Mouse (Mus musculus) layer of hippocampus, postnatal 10 days (tissue): ENCODE measurements around the gene Trim17. TPM values are rescaled to one million over a fixed set of nuclear protein-coding genes. Genes with fewer than 3 reads are reported as not detected.
A peak's percentile ranks its signal among the peaks of the same experiment; 100 is the strongest.

Source experiments
- DNase-seq, 2 experiments: peaks; one replicate each; pipeline ENCODE4 v3.0.0; 2021; ENCODE audit warnings: low spot score in 2 of 2
- total RNA-seq, 2 experiments: library from RNA; stranded (reverse); gene quantifications; 2 replicates each; pipeline ENCODE4 v1.2.3; 2021

Gene Trim17
- total RNA-seq, 2 experiments from 2014 or later: 2.9 to 3.7 TPM

GRCm38 (mm10) chr11:58968551-58968950 is 14.1 kb downstream of the Trim17 start:
- DNase-seq: no peak

GRCm38 (mm10) chr11:58969027-58969426 is 14.5 kb downstream of the Trim17 start:
- DNase-seq: no peak

GRCm38 (mm10) chr11:58969659-58970058 is 15.2 kb downstream of the Trim17 start:
- DNase-seq: no peak

GRCm38 (mm10) chr11:58970831-58971530 is 16.5 kb downstream of the Trim17 start:
- no peak for DNase-seq

- no peak for DNase-seq
Measured at GRCm38 (mm10) chr11:58971796-58972195, 17.3 kb downstream of the Trim17 start.

- DNase-seq: no peak
Measured at GRCm38 (mm10) chr11:58974414-58974813, 19.9 kb downstream of the Trim17 start.

GRCm38 (mm10) chr11:58977150-58977549 is 22.7 kb downstream of the Trim17 start:
- DNase-seq: no peak

- no peak for DNase-seq
Measured at GRCm38 (mm10) chr11:58977607-58978026, 23.1 kb downstream of the Trim17 start.

GRCm38 (mm10) chr11:58978027-58978705 is 23.7 kb downstream of the Trim17 start, which contains the start of gene Trim11:
Gene Trim11 (plus strand): TSS chr11:58978093.
- peak; percentile 66 to 71 for DNase-seq

GRCm38 (mm10) chr11:58978706-58979030 is 24.2 kb downstream of the Trim17 start:
- DNase-seq: no peak

GRCm38 (mm10) chr11:58979183-58979582 is 24.7 kb downstream of the Trim17 start:
- DNase-seq: no peak

- no peak for DNase-seq
Measured at GRCm38 (mm10) chr11:58979661-58980060, 25.2 kb downstream of the Trim17 start.

- DNase-seq: no peak
Measured at GRCm38 (mm10) chr11:58980381-58980990, 26.0 kb downstream of the Trim17 start.

- peak; percentile 74 to 82 for DNase-seq
Measured at GRCm38 (mm10) chr11:58981541-58982447, 27.3 kb downstream of the Trim17 start.

GRCm38 (mm10) chr11:58982471-58983097 is 28.1 kb downstream of the Trim17 start:
- DNase-seq: no peak

- no peak for DNase-seq
Measured at GRCm38 (mm10) chr11:58983691-58984341, 29.3 kb downstream of the Trim17 start.

GRCm38 (mm10) chr11:58984657-58985056 is 30.2 kb downstream of the Trim17 start:
- DNase-seq: no peak

GRCm38 (mm10) chr11:58985299-58985917 is 30.9 kb downstream of the Trim17 start:
- no peak for DNase-seq

- DNase-seq: no peak
Measured at GRCm38 (mm10) chr11:58989166-58989565, 34.7 kb downstream of the Trim17 start.

GRCm38 (mm10) chr11:58990141-58990540 is 35.7 kb downstream of the Trim17 start:
- DNase-seq: no peak
